Mouse (Mus musculus): ENCODE results near the gene Mettl27. TPM values are rescaled to one million over a fixed set of nuclear protein-coding genes. Genes with fewer than 3 reads are reported as not detected.

The Mettl27 gene
- polyA plus RNA-seq, 1 experiment from 2014 or later, result 8.8 TPM

DNA sequence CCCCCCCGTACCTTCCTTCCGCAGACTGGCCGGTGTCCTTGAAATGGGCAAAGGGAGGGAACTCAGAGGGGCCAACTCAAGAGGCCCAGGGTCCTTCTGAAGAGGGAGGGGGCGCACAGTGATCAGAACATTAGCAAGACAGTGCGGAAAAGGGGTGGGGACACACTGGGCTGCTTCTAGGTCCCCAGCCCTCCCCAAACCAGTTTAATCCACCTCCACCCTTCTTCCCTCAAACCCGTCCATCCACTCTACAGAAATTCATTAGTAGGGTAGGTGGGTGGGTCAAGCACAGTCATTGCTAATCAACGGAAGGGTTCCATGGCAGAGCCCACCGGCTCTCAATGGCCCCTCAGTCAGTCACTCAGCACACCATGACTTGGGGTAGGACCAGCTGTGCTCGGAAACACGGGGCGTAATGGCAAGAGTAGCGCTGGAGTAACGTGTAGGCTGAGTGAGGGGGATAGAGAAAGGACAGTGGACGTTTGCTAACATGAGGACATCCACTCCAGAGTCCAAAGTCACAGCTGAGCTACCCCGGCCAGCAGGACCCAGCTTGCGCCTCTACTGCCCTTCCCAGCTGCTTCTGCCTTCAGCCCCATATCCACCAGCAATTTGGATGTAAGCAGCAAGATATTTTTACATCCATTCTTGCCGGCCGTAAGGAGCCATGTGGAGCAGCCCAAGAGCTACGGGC, 13.2 kb downstream of the Mettl27 start:
- peaks cover 45% of the 10 kb centered on the region for H3K27me3 ChIP-seq
- H3K36me3 ChIP-seq (replicated peaks), result no peaks in the 10 kb centered on the region
- no peak overlapping the region for H3K4me3 ChIP-seq (replicated peaks)

DNA sequence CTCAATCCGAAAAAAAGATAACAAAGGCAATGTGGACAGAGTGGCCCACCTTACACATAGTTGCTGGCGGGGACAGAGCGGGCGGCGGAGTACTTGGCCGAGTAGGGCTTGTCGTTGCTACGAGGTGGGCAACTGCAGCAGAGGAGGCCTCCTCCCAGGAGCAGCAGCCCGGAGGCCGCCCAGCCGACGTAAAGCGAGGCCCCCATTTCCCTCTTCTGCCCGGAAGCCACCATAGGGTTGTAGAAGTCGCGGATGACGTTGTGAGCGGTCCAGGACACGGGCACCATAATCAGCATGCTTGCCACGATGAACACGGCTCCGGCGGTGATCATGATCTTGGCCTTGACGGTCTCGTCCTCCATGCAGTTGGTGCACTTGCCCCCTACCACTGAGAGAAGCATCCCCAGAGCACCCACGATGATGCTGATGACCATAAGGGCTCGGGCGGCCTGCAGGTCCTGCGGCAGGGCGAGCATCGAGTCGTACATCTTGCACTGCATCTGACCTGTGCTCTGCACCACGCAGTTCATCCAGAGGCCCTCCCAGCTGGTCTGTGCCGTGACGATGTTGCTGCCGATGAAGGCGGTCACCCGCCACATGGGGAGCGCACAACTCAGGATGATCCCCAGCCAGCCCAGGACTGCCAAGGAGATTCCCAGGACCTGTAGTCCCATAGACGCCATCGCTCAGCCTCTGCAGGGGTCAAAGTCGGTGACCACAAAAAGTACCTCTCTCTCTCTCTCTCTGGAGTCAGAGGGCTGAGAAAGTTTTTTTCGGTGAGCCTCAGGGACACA, 14.1 kb downstream of the Mettl27 start:
- Histone ChIP-seq H3K27me3 (peaks cover 50% of the 10 kb centered on the region), H3K4me3 (replicated peaks) (peak overlapping the region; percentile 7; the same call in 1 of the 2 replicates), H3K9me3 (no peaks in the 10 kb centered on the region), H3K4me2 (peak overlapping the region; percentile 31), H3K9ac (no peak overlapping the region), H3K36me3 (replicated peaks) (no peaks in the 10 kb centered on the region), H3K4me1 (peaks cover 8% of the 10 kb centered on the region), H3K27ac (no peak overlapping the region)
- no peak for ATAC-seq (ENCODE audit: low FRiP score)
- WGBS, result 14% methylated on average over 43 of the region's 43 CpGs

More for the DNA sequence above, 13.2 kb downstream of the Mettl27 start:
- no peak for ATAC-seq (ENCODE audit: low FRiP score)
- Histone ChIP-seq H3K4me2 (no peak overlapping the region), H3K9ac (no peak overlapping the region), H3K27ac (no peak overlapping the region), H3K9me3 (no peaks in the 10 kb centered on the region), H3K4me1 (peaks cover 8% of the 10 kb centered on the region)
- WGBS, result 35% methylated on average over 18 of the region's 19 CpGs

DNA sequence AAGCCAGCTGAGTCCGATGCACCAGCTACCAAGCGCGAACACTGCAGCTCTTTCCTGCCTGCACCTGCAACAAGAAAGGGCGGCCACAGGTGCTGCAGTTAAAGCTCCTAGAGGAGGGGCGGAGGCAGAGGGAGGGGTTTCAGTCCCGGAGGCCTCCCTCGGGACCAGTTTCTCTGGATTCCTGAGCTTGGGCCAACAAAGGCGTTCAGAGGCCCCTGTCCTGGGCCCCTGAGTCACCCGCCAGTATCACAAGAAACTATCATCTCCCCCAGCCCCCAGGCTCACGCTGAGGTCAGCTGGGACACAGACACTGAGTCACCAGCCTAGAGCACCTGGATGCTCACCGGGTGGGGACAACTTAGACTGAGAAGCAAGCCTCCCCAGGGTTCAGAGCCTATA, 14.7 kb downstream of the Mettl27 start, which contains the start of gene Cldn4:
Gene Cldn4 (minus strand): TSS at position 78 of the 399 bp plus-strand sequence.
- Histone ChIP-seq H3K27ac (no peak within 1 kb of the TSS), H3K4me1 (peaks cover 8% of the 10 kb centered on the region), H3K4me2 (peak within 1 kb of the TSS; percentile 31), H3K9ac (no peak within 1 kb of the TSS), H3K4me3 (replicated peaks) (peak within 1 kb of the TSS; percentile 7; the same call in 1 of the 2 replicates), H3K27me3 (peaks cover 51% of the 10 kb centered on the region), H3K9me3 (no peaks in the 10 kb centered on the region), H3K36me3 (replicated peaks) (no peaks in the 10 kb centered on the region)
- ATAC-seq (ENCODE audit: low FRiP score), result no peak
- 8% methylated on average over 11 of the region's 11 CpGs for WGBS

DNA sequence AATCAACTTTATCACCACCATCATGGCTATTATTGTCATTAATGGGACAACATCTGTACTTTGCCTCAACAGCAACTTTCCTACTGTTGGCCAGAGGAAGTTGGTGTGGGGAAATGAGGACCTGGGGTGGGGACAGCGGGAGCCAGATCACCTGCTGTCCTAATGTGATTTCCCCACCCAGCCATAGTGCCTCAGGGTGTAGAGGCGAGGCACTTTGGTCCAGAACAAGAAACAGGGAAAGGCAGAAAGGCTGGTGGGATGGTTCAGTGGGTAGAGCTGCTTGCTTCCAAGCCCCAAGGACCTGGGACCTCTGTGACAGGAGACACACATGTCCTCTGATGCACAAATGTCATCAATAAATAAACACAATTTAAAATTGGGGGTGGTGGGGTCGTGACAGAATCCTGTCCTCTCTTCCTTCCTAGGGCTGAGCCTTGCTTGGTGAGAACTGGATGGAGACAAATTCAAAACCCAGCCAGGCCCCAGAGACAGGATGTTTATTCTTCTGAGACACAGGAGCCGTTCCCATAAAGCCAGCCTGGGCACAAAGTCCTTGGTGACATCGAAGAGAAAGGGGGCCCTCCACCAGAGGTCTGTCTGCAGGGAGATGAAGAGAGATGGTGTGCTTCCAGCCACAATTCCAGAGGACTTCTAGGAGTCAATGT, 15.4 kb downstream of the Mettl27 start:
- no peak overlapping the region for H3K9ac ChIP-seq
- ATAC-seq (ENCODE audit: low FRiP score), result no peak

DNA sequence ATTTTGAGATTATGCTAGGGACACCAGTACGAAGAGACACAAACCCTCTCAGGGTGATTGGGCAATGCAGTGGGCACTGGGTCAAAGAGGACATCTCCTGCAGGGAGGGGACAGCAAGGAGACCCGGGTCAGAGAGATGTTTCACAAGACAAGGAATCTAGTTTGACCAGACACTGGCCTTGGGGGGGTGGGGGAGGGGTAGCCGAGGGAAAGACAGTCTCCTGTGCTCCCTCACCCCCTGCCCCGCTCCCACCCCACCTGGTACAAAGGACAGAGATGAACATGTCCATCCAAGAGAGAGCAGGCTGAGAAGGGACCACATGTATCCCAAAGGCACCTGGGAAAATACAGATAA, 15.9 kb downstream of the Mettl27 start:
- H3K9ac ChIP-seq, result no peak overlapping the region
- no peak for ATAC-seq (ENCODE audit: low FRiP score)
- 75% methylated on average over 4 of the region's 4 CpGs for WGBS
- H3K9me3 ChIP-seq, result no peaks in the 10 kb centered on the region
- H3K4me1 ChIP-seq, result peaks cover 8% of the 10 kb centered on the region
- H3K27ac ChIP-seq, result no peak overlapping the region
- H3K36me3 ChIP-seq (replicated peaks), result no peaks in the 10 kb centered on the region
- H3K4me2 ChIP-seq, result no peak overlapping the region
- no peak overlapping the region for H3K4me3 ChIP-seq (replicated peaks)
- H3K27me3 ChIP-seq, result peaks cover 51% of the 10 kb centered on the region

More for the DNA sequence above, 15.4 kb downstream of the Mettl27 start:
- WGBS, result 72% methylated on average over 5 of the region's 5 CpGs
- no peaks in the 10 kb centered on the region for H3K9me3 ChIP-seq
- no peak overlapping the region for H3K4me3 ChIP-seq (replicated peaks)
- no peak overlapping the region for H3K4me2 ChIP-seq
- H3K27me3 ChIP-seq, result peaks cover 51% of the 10 kb centered on the region
- H3K27ac ChIP-seq, result no peak overlapping the region
- H3K36me3 ChIP-seq (replicated peaks), result no peaks in the 10 kb centered on the region
- H3K4me1 ChIP-seq, result peaks cover 8% of the 10 kb centered on the region

DNA sequence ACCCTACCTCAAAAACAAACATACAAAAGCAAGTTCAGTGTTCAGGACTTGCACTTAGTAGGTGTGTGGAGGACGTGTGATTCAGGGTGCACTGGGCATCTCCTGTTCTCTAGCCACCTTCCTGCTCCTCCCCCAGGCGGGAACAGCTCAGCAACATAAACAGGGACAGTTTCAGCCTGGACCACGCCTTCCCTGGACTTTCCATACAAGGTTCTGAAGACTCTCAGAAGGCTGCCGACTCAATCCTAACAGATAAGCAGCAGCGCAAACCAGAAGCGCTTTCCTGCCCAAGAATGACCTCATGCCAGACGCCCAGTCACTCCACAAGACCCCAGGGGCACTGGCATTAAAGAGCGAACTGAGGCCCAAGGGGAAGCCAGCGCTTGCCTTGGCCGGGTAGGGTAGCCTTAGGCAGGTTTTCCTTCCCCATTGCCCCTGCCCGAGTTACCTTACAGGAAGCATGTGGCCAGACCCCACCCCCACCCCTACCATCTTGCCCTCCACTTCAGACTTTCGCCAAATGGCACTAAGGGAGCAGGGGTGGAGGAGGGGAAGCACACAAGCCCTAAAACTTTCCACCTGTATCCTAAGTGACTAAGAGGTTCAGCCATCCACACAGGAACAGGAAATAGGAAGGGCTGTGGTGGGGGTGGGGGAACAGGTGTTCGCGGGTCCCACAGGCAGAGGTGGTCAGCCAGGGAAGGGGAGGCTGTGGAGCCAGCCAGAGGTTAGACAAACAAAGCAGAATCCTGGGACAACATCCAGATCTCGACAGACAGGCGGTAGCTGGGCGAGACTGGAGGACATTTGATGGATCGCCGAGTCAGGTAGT, 19.1 kb downstream of the Mettl27 start:
- no peak overlapping the region for H3K4me2 ChIP-seq
- no peaks in the 10 kb centered on the region for H3K36me3 ChIP-seq (replicated peaks)
- H3K27me3 ChIP-seq, result peaks cover 26% of the 10 kb centered on the region
- H3K9ac ChIP-seq, result no peak overlapping the region
- no peaks in the 10 kb centered on the region for H3K9me3 ChIP-seq
- no peak overlapping the region for H3K27ac ChIP-seq
- H3K4me3 ChIP-seq (replicated peaks), result no peak overlapping the region
- ATAC-seq (ENCODE audit: low FRiP score), result no peak
- peaks cover 7% of the 10 kb centered on the region for H3K4me1 ChIP-seq
- WGBS, result 56% methylated on average over 19 of the region's 19 CpGs

DNA sequence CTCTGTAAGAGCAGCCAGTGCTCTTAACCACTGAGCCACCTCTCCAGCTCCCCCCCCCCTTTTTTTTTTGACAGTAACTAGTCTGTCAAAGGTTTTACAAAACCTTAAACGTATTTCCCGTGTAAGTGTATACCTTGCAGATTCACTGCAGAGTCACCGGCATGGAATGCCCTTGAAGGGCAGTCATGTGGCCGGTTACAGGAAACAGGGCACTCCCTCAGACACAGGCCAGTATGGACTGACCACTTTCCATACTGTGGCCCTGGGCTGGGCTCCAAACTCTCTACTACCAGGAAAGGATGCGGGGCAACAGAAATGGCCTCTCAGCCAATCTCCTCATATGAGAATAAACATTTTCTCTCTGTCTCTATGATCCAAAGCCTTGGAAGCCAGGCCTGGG, 23.3 kb downstream of the Mettl27 start:
- no peak overlapping the region for H3K4me2 ChIP-seq
- ATAC-seq (ENCODE audit: low FRiP score), result no peak

GRCm38 (mm10) chr5:134959114-134959513, 26.9 kb downstream of the Mettl27 start:
- Histone ChIP-seq H3K9me3 (no peaks in the 10 kb centered on the region), H3K4me1 (no peaks in the 10 kb centered on the region), H3K4me2 (no peak overlapping the region), H3K36me3 (replicated peaks) (no peaks in the 10 kb centered on the region), H3K27ac (no peak overlapping the region), H3K9ac (no peak overlapping the region; the same call in 1 of the 2 replicates), H3K4me3 (replicated peaks) (no peak overlapping the region), H3K27me3 (no peaks in the 10 kb centered on the region)
- ATAC-seq (ENCODE audit: low FRiP score), result no peak
- 81% methylated on average over 7 of the region's 7 CpGs for WGBS

More for the DNA sequence above, 23.3 kb downstream of the Mettl27 start:
- no peaks in the 10 kb centered on the region for H3K4me1 ChIP-seq
- no peak overlapping the region for H3K27ac ChIP-seq
- no peaks in the 10 kb centered on the region for H3K9me3 ChIP-seq
- WGBS, result 85% methylated on average over 5 of the region's 5 CpGs
- no peak overlapping the region for H3K9ac ChIP-seq
- 0 out of 2 replicates have a peak, but pooled peaks cover 6% of the 10 kb centered on the region for H3K27me3 ChIP-seq
- H3K4me3 ChIP-seq (replicated peaks), result no peak overlapping the region
- no peaks in the 10 kb centered on the region for H3K36me3 ChIP-seq (replicated peaks)

DNA sequence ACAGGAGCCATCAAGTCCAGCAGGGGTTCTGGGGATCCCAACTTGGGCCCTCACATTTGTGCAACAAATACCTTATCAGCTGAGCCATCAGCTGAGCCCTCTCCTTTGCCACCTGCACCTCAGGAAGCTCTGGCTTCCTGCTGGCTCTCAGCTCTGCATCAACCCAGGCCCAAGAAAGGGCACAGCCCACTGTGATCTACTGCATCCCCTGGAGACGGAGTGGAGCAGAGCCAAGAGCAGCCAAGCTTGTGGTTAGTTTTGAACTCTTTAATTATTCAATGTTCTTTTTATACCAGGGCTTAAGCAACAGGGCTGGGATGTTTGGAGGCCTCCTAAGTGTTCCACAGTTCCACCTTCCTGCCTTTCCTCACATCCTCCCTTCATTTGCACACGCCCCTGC, 28.3 kb downstream of the Mettl27 start:
- H3K4me1 ChIP-seq, result no peaks in the 10 kb centered on the region
- H3K36me3 ChIP-seq (replicated peaks), result no peaks in the 10 kb centered on the region
- no peak overlapping the region for H3K4me2 ChIP-seq
- no peaks in the 10 kb centered on the region for H3K9me3 ChIP-seq
- no peak overlapping the region for H3K4me3 ChIP-seq (replicated peaks)
- no peak overlapping the region for H3K9ac ChIP-seq
- no peak overlapping the region for H3K27ac ChIP-seq
- no peak for ATAC-seq (ENCODE audit: low FRiP score)
- 69% methylated on average over 2 of the region's 2 CpGs for WGBS
- 0 out of 2 replicates have a peak, but pooled peaks cover 4% of the 10 kb centered on the region for H3K27me3 ChIP-seq

GRCm38 (mm10) chr5:134961519-134961918, 29.4 kb downstream of the Mettl27 start:
- Histone ChIP-seq H3K36me3 (replicated peaks) (no peaks in the 10 kb centered on the region), H3K9me3 (no peaks in the 10 kb centered on the region), H3K27ac (no peak overlapping the region), H3K4me2 (no peak overlapping the region), H3K4me1 (peaks cover 8% of the 10 kb centered on the region), H3K9ac (no peak overlapping the region), H3K27me3 (0 out of 2 replicates have a peak, but pooled peaks cover 11% of the 10 kb centered on the region), H3K4me3 (replicated peaks) (no peak overlapping the region)
- no peak for ATAC-seq (ENCODE audit: low FRiP score)
- 89% methylated on average over 2 of the region's 2 CpGs for WGBS

GRCm38 (mm10) chr5:134963546-134963945, 31.4 kb downstream of the Mettl27 start:
- WGBS, result 37% methylated on average over 5 of the region's 5 CpGs
- Histone ChIP-seq H3K4me1 (peaks cover 8% of the 10 kb centered on the region), H3K4me2 (no peak overlapping the region), H3K9me3 (no peaks in the 10 kb centered on the region), H3K9ac (no peak overlapping the region), H3K27ac (no peak overlapping the region), H3K4me3 (replicated peaks) (no peak overlapping the region), H3K36me3 (replicated peaks) (no peaks in the 10 kb centered on the region), H3K27me3 (peaks cover 21% of the 10 kb centered on the region; the same call in 1 of the 2 replicates)
- ATAC-seq (ENCODE audit: low FRiP score), result no peak

All from forebrain, embryonic 12.5 days (tissue).